Mouse (Mus musculus) hematopoietic multipotent progenitor cell, adult 10-12 weeks (in vitro differentiated cells): ENCODE data around the gene Gm10697. TPM values are rescaled to one million over a fixed set of nuclear protein-coding genes. Genes with fewer than 3 reads are reported as not detected.

Experiments
- polyA plus RNA-seq: library from polyadenylated mRNA; stranded (reverse); fragments of >175 nt; gene quantifications from 2 replicates; pipeline ENCODE4 v1.2.3, GENCODE M21; 2012; ENCODE audit warnings: low replicate concordance

Gene Gm10697
- polyA plus RNA-seq, result not detected in 2 replicates

DNA sequence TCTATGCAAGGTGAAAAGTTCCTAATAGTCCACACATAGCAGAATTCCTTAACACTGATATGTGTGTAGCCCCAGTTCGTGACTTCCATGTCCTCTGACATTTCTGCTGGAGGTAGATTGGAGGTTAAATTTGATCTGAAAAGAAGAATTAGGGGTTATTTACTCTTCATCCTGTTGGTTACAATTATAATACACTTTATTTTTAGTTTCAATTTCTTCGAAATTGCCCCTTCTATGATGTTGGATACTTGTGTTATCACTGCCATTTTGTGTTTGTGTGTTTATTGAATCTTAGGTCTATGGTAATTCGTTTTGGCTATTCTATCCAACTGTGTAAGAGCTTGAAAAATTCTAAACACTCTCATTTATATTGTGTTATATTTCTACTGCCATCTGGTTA lies at the start of gene Gm10697:
Gene Gm10697, minus strand, starts transcription at position 101 of the 400 bp plus-strand sequence.

GRCm38 (mm10) chr3:94054785-94055184 lies 17.7 kb downstream of the Gm10697 start, which contains the start of gene Gm9125:
TSS of gene Gm9125 (minus strand) at chr3:94054885.

Other genes starting within 250 kb of the Gm10697 start
- gene Tdpoz3, start 246.6 kb downstream of the Gm10697 start, polyA plus RNA-seq, result not detected in 2 replicates
- gene Gm9117, start 129.1 kb downstream of the Gm10697 start, polyA plus RNA-seq, result not detected in 2 replicates
- not detected in 2 replicates for gene Tdpoz5, start 111.3 kb downstream of the Gm10697 start, polyA plus RNA-seq
- not detected in 2 replicates for gene Gm9125, start 17.8 kb downstream of the Gm10697 start, polyA plus RNA-seq
- not detected in 2 replicates for gene Gm10696, start 105.5 kb upstream of the Gm10697 start, polyA plus RNA-seq
- gene Gm5286, start 124.1 kb upstream of the Gm10697 start, polyA plus RNA-seq, result not detected in 2 replicates
- not detected in 2 replicates for gene Gm4778, start 191.4 kb upstream of the Gm10697 start, polyA plus RNA-seq
- 0.86 and 1.4 TPM in 2 replicates for gene Them4, start 237.4 kb upstream of the Gm10697 start, polyA plus RNA-seq